33 mouse cellular contexts compared by ENCODE assay signal in genomic region chr8:85959880-85960279, GRCm38 (mm10).
"Had no signal": no experiment of that assay in that cellular context is flagged by ENCODE, and none has a peak within 500 bp of the region (broad histone marks: within the 10 kb centered on the region; RNA-seq: fewer than 3 reads in every experiment).

No protein-coding gene starts in this region.

- H3K36me3 ChIP-seq: liver, embryonic 13.5 days; liver, embryonic 15.5 days; lung, embryonic 15.5 days; midbrain, embryonic 12.5 days; midbrain, embryonic 13.5 days; midbrain, embryonic 15.5 days; neural tube, embryonic 12.5 days had no signal

- H3K9ac ChIP-seq: limb, embryonic 12.5 days; limb, embryonic 13.5 days; limb, embryonic 15.5 days; liver, embryonic 12.5 days; liver, embryonic 13.5 days; liver, embryonic 14.5 days; liver, embryonic 15.5 days; liver, postnatal 0 days; lung, embryonic 14.5 days; lung, embryonic 15.5 days; midbrain, embryonic 12.5 days; midbrain, embryonic 13.5 days; midbrain, embryonic 15.5 days; neural tube, embryonic 12.5 days; neural tube, embryonic 13.5 days had no signal

- H3K4me2 ChIP-seq: limb, embryonic 12.5 days; limb, embryonic 13.5 days; limb, embryonic 15.5 days; liver, embryonic 11.5 days; liver, embryonic 12.5 days; liver, embryonic 13.5 days; liver, embryonic 15.5 days; lung, embryonic 14.5 days; lung, embryonic 15.5 days; midbrain, embryonic 11.5 days; midbrain, embryonic 12.5 days; midbrain, embryonic 13.5 days; midbrain, embryonic 15.5 days; neural tube, embryonic 12.5 days; neural tube, embryonic 13.5 days had no signal

- H3K27ac ChIP-seq: limb, embryonic 10.5 days; limb, embryonic 12.5 days; limb, embryonic 13.5 days; limb, embryonic 15.5 days; liver, embryonic 12.5 days; liver, embryonic 13.5 days; liver, embryonic 14.5 days; liver, embryonic 15.5 days; lung, embryonic 15.5 days; macrophage; midbrain, embryonic 10.5 days; midbrain, embryonic 12.5 days; midbrain, embryonic 13.5 days; midbrain, embryonic 15.5 days; neural tube, embryonic 12.5 days; neural tube, embryonic 13.5 days had no signal

- H3K9me3 ChIP-seq: limb, embryonic 10.5 days; limb, embryonic 12.5 days; limb, embryonic 13.5 days; limb, embryonic 15.5 days; liver, embryonic 12.5 days; liver, embryonic 13.5 days; liver, embryonic 15.5 days; lung, embryonic 15.5 days; megakaryocyte, embryonic 14.5 days; midbrain, embryonic 10.5 days; midbrain, embryonic 12.5 days; midbrain, embryonic 13.5 days; midbrain, embryonic 15.5 days; neural tube, embryonic 12.5 days; neural tube, embryonic 13.5 days had no signal

- H3K4me1 ChIP-seq: limb, embryonic 10.5 days; limb, embryonic 12.5 days; limb, embryonic 13.5 days; limb, embryonic 15.5 days; liver, embryonic 12.5 days; liver, embryonic 13.5 days; liver, embryonic 15.5 days; lung, embryonic 15.5 days; midbrain, embryonic 10.5 days; midbrain, embryonic 12.5 days; midbrain, embryonic 13.5 days; midbrain, embryonic 15.5 days; neural tube, embryonic 12.5 days; neural tube, embryonic 13.5 days had no signal

- H3K27me3 ChIP-seq: limb, embryonic 12.5 days; limb, embryonic 13.5 days; limb, embryonic 15.5 days; liver, embryonic 12.5 days; liver, embryonic 13.5 days; liver, embryonic 15.5 days; lung, embryonic 15.5 days; megakaryocyte, embryonic 14.5 days; midbrain, embryonic 12.5 days; midbrain, embryonic 13.5 days; midbrain, embryonic 15.5 days; neural tube, embryonic 12.5 days; neural tube, embryonic 13.5 days had no signal

- DNase-seq: left cerebral cortex, postnatal 4 days; liver; liver, embryonic 13.5 days; liver, postnatal 0 days; lung, adult 18-20 months; lung, adult 2 months; lung, embryonic 14.5 days; lung, postnatal 10 days; lung, postnatal 14 days; lung, postnatal 36 days; lung, postnatal 4 days; midbrain, embryonic 14.5 days had no signal

- H3K4me3 ChIP-seq: limb, embryonic 10.5 days; limb, embryonic 12.5 days; limb, embryonic 13.5 days; limb, embryonic 15.5 days; liver, embryonic 12.5 days; liver, embryonic 13.5 days; liver, embryonic 15.5 days; lung, embryonic 15.5 days; megakaryocyte, embryonic 14.5 days; midbrain, embryonic 10.5 days; midbrain, embryonic 12.5 days; midbrain, embryonic 13.5 days; midbrain, embryonic 15.5 days; myocyte; neural tube, embryonic 12.5 days; neural tube, embryonic 13.5 days had no signal

- ATAC-seq: liver, embryonic 12.5 days; liver, postnatal 0 days; lung, postnatal 0 days; midbrain, embryonic 13.5 days; midbrain, embryonic 15.5 days; midbrain, embryonic 16.5 days had no signal
